Mouse (Mus musculus) CH12.LX (cell line): ENCODE measurements around the gene Dnhd1. TPM values are rescaled to one million over a fixed set of nuclear protein-coding genes. Genes with fewer than 3 reads are reported as not detected.

ENCODE experiments used
- DNase-seq: peaks from one replicate; pipeline ENCODE4 v3.0.0-alpha.2; 2013; ENCODE audit errors: extremely low read depth
- H3K27ac ChIP-seq: 2 replicates; pipeline ENCODE4 v1.5.1; 2012; ENCODE audit warnings: low read depth, mild to moderate bottlenecking, control low read depth, moderate library complexity; ENCODE audit not compliant: insufficient read depth
- H3K27me3 ChIP-seq: replicated peaks from 2 replicates; pipeline ENCODE3; 2012; ENCODE audit warnings: inconsistent platforms
- H3K36me3 ChIP-seq, 2 experiments: replicated peaks in 1 of 2; 2 replicates each; pipeline versions ENCODE3 to v1.6.1; 2012; ENCODE audit warnings: inconsistent platforms in 1 of 2, low read length in 1 of 2, mild to moderate bottlenecking in 1 of 2, mixed read lengths in 1 of 2, moderate library complexity in 1 of 2; ENCODE audit not compliant: control insufficient read depth in 1 of 2, insufficient read depth in 1 of 2
- H3K4me1 ChIP-seq, 2 experiments: 2 replicates each; pipeline ENCODE4 v1.6.1; 2012; ENCODE audit warnings: inconsistent platforms in 1 of 2, moderate library complexity in 1 of 2; ENCODE audit not compliant: insufficient read depth in 2 of 2, control insufficient read depth in 1 of 2
- H3K4me2 ChIP-seq: 2 replicates; pipeline ENCODE4 v1.6.1; 2012; ENCODE audit warnings: low read depth, mild to moderate bottlenecking, control low read depth; ENCODE audit not compliant: poor library complexity, insufficient read depth, severe bottlenecking
- H3K4me3 ChIP-seq, 3 experiments: fragments of 150-350 bp in 1 of 3; sonication (generic) in 1 of 3; replicated peaks in 1 of 3; 2 replicates each; pipeline versions ENCODE3 to v1.5.1; 2011 to 2012; ENCODE audit warnings: low read depth in 2 of 3, low read length in 2 of 3, mild to moderate bottlenecking in 2 of 3, moderate library complexity in 2 of 3, control low read depth in 1 of 3, improper control_type of control experiment in 1 of 3, inconsistent platforms in 1 of 3, mixed read lengths in 1 of 3; ENCODE audit not compliant: poor library complexity in 1 of 3
- H3K79me2 ChIP-seq: replicated peaks from 2 replicates; pipeline ENCODE4 v1.6.1; 2012; ENCODE audit warnings: mild to moderate bottlenecking, moderate library complexity; ENCODE audit not compliant: control insufficient read depth, poor library complexity, insufficient read depth, severe bottlenecking; ENCODE audit errors: extremely low read depth
- H3K9ac ChIP-seq: 2 replicates; pipeline ENCODE4 v1.6.1; 2012; ENCODE audit warnings: low read depth, mild to moderate bottlenecking, control low read depth, moderate library complexity; ENCODE audit not compliant: insufficient read depth
- H3K9me3 ChIP-seq: replicated peaks from 2 replicates; pipeline ENCODE3; 2012; ENCODE audit warnings: low read length, inconsistent platforms, mixed read lengths
- BHLHE40 ChIP-seq: IDR thresholded peaks from 2 replicates; pipeline ENCODE4 v1.6.1; 2011; ENCODE audit warnings: mild to moderate bottlenecking, low read depth, low read length, improper control_type of control experiment
- CHD1 ChIP-seq: IDR thresholded peaks from 2 replicates; pipeline ENCODE4 v1.6.1; 2012; ENCODE audit warnings: low read depth, low read length, improper control_type of control experiment, inconsistent platforms
- CHD2 ChIP-seq: IDR thresholded peaks from 2 replicates; pipeline ENCODE4 v1.6.1; 2011; ENCODE audit warnings: low read length, improper control_type of control experiment
- CTCF ChIP-seq, 2 experiments: IDR thresholded peaks in 1 of 2; conservative IDR thresholded peaks in 1 of 2; 2 replicates each; pipeline ENCODE4 v1.5.1; 2011 to 2012; ENCODE audit warnings: low read depth in 2 of 2, low read length in 2 of 2, improper control_type of control experiment in 1 of 2, inconsistent platforms in 1 of 2, mild to moderate bottlenecking in 1 of 2, moderate library complexity in 1 of 2
- ETS1 ChIP-seq: conservative IDR thresholded peaks from 2 replicates; pipeline ENCODE4 v1.6.1; 2012; ENCODE audit warnings: low read depth, mild to moderate bottlenecking, inconsistent platforms, low read length, improper control_type of control experiment, moderate library complexity
- GABPA ChIP-seq: IDR thresholded peaks from 2 replicates; pipeline ENCODE4 v1.6.1; 2012; ENCODE audit warnings: low read depth, low read length, improper control_type of control experiment, inconsistent platforms; ENCODE audit not compliant: insufficient replicate concordance
- HCFC1 ChIP-seq: IDR thresholded peaks from 2 replicates; pipeline ENCODE4 v1.6.1; 2012; ENCODE audit warnings: low read depth, mild to moderate bottlenecking, inconsistent platforms, low read length, improper control_type of control experiment
- IRF4 ChIP-seq: IDR thresholded peaks from 2 replicates; pipeline ENCODE4 v1.6.1; 2014; ENCODE audit warnings: low read depth, mild to moderate bottlenecking, inconsistent platforms, low read length, improper control_type of control experiment
- JUND ChIP-seq: conservative IDR thresholded peaks from 2 replicates; pipeline ENCODE4 v1.6.1; 2011; ENCODE audit warnings: low read depth, low read length, improper control_type of control experiment
- MXI1 ChIP-seq: IDR thresholded peaks from 2 replicates; pipeline ENCODE4 v1.6.1; 2011; ENCODE audit warnings: mild to moderate bottlenecking, low read depth, low read length, improper control_type of control experiment
- MYC ChIP-seq: IDR thresholded peaks from 2 replicates; pipeline ENCODE4 v1.6.1; 2011; ENCODE audit warnings: low read depth, mild to moderate bottlenecking, improper control_type of control experiment, low read length
- NELFE ChIP-seq: IDR thresholded peaks from 2 replicates; pipeline ENCODE4 v1.6.1; 2011; ENCODE audit warnings: low read depth, low read length, improper control_type of control experiment
- PAX5 ChIP-seq: IDR thresholded peaks from 2 replicates; pipeline ENCODE4 v1.6.1; 2012; ENCODE audit warnings: low read length, inconsistent platforms, mixed read lengths
- RAD21 ChIP-seq: IDR thresholded peaks from 2 replicates; pipeline ENCODE4 v1.6.1; 2011; ENCODE audit warnings: low read depth, mild to moderate bottlenecking, low read length, improper control_type of control experiment, moderate library complexity
- RCOR1 ChIP-seq: conservative IDR thresholded peaks from 2 replicates; pipeline ENCODE4 v1.6.1; 2012; ENCODE audit warnings: low read depth, mild to moderate bottlenecking, inconsistent platforms, low read length, improper control_type of control experiment
- SIN3A ChIP-seq: IDR thresholded peaks from 2 replicates; pipeline ENCODE4 v1.6.1; 2012; ENCODE audit warnings: low read length, improper control_type of control experiment, inconsistent platforms
- TBP ChIP-seq: conservative IDR thresholded peaks from 2 replicates; pipeline ENCODE4 v1.6.1; 2011; ENCODE audit warnings: low read depth, low read length, improper control_type of control experiment
- TCF12 ChIP-seq: IDR thresholded peaks from 2 replicates; pipeline ENCODE4 v1.6.1; 2014; ENCODE audit warnings: low read depth, mild to moderate bottlenecking, inconsistent platforms, low read length, improper control_type of control experiment
- ZC3H11A ChIP-seq: IDR thresholded peaks from 2 replicates; pipeline ENCODE4 v1.6.1; 2012; ENCODE audit warnings: low read depth, mild to moderate bottlenecking, inconsistent platforms, low read length, improper control_type of control experiment
- ZMIZ1 ChIP-seq: IDR thresholded peaks from 2 replicates; pipeline ENCODE4 v1.6.1; 2012; ENCODE audit warnings: low read depth, mild to moderate bottlenecking, inconsistent platforms, low read length, improper control_type of control experiment
- ZNF384 ChIP-seq: IDR thresholded peaks from 2 replicates; pipeline ENCODE4 v1.6.1; 2012; ENCODE audit warnings: low read depth, low read length, improper control_type of control experiment, inconsistent platforms
- dilution Hi-C: fragments of 300-500 bp; cut with MboI; formaldehyde crosslinking; loops from 2 replicates; pipeline ENCODE4 v1.14.3; 2020; ENCODE audit warnings: low sequenced_read_pairs; ENCODE audit not compliant: extremely low pct_unique_long_range_greater_than_20kb, extremely low pct_ligation_motif_present
- in situ Hi-C: fragments of 300-500 bp; cut with MboI; formaldehyde crosslinking; loops from 3 replicates; pipeline ENCODE4 v1.14.3; 2019; ENCODE audit warnings: low sequenced_read_pairs, low pct_ligation_motif_present, low pct_unique_long_range_greater_than_20kb, mixed read lengths
- polyA plus RNA-seq: library from polyadenylated mRNA; unstranded; fragments of >175 nt; gene quantifications from 2 replicates; pipeline ENCODE4 v1.2.1, GENCODE M21; 2012; ENCODE audit warnings: low read depth; ENCODE audit not compliant: insufficient read length
- total RNA-seq, 2 experiments: library from RNA; depleted of rRNA; stranded (reverse); fragments of 300-350 nt in 1 of 2; fragments of >200 nt in 1 of 2; gene quantifications; 2 replicates each; pipeline ENCODE4 v1.2.3; 2012 to 2014

The Dnhd1 gene
- total and polyA plus RNA-seq, 3 experiments: 0.08 to 0.41 (median 0.23) TPM

DNA sequence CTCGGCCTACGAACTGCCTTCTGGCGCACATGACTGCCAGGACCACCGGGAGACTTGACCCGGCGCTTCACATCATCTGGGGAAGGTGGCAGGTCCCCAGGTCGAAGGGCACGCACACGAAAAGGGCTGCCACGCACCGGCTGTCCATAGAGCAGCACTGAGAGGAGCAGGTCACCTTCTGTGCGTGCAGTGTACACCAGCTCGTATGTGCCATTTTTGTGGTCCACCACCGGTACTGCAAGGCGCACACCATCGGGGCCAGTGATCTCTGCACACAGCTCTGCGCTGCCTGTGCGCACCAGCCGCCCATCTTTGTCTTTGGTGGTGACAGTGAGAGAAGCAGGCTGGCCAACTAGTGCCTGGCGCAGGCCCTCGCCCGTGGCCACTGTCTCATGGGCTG lies 32.8 kb upstream of the Dnhd1 start:
- Histone ChIP-seq H3K36me3 (peaks cover 10 to 58% of the 10 kb centered on the region in 2 experiments), H3K4me3 (no peak overlapping the region), H3K4me2 (no peak overlapping the region), H3K27ac (no peak overlapping the region), H3K9me3 (no peaks in the 10 kb centered on the region), H3K79me2 (no peaks in the 10 kb centered on the region), H3K4me1 (peaks cover 0 to 4% of the 10 kb centered on the region in 2 experiments; a peak in 1 of 4 replicates), H3K9ac (no peak overlapping the region), H3K27me3 (no peaks in the 10 kb centered on the region)
- dilution Hi-C loops (no loop called here), in situ Hi-C loops (no loop called here)
- DNase-seq: no peak
- no peak for TF ChIP-seq RAD21
- TF ChIP-seq JUND: no peak
- no peak for TF ChIP-seq SIN3A
- TF ChIP-seq, all 38 proteins: peak for 0

DNA sequence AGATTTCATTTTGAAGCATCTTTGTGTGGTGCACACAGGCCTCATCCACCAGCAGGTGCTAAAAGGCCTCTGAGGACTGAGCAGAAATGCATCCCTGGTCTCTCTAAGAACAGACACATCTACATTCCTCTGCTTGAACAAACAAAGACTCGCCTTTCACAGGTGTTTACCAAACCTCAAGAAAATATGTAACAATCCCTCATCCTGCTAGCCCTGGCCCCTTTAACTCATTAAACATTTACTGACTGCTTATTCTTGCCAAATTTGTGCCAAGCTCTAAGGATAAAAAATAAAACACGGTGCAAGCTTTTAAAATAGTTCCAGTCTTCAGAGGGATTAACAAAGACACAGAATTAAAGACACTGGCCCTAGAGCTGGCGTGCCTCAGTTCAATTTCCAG lies 30.9 kb upstream of the Dnhd1 start:
- Histone ChIP-seq H3K9ac (no peak overlapping the region), H3K4me2 (no peak overlapping the region), H3K79me2 (no peaks in the 10 kb centered on the region), H3K4me3 (no peak overlapping the region)
- in situ Hi-C loops: no loop called here
- dilution Hi-C loops: no loop called here
- TF ChIP-seq SIN3A: no peak
- no peak for TF ChIP-seq MYC
- TF ChIP-seq CHD2: no peak
- TF ChIP-seq NELFE: no peak
- TF ChIP-seq ETS1: no peak
- TF ChIP-seq TCF12: no peak
- TF ChIP-seq ZC3H11A: no peak
- TF ChIP-seq, all 38 proteins: peak for 0
- Histone ChIP-seq H3K27me3 (no peaks in the 10 kb centered on the region), H3K36me3 (peaks cover 10 to 54% of the 10 kb centered on the region in 2 experiments), H3K4me1 (peaks cover 0 to under 1% of the 10 kb centered on the region in 2 experiments; a peak in 1 of 4 replicates), H3K27ac (no peak overlapping the region), H3K9me3 (no peaks in the 10 kb centered on the region)
- no peak for DNase-seq

DNA sequence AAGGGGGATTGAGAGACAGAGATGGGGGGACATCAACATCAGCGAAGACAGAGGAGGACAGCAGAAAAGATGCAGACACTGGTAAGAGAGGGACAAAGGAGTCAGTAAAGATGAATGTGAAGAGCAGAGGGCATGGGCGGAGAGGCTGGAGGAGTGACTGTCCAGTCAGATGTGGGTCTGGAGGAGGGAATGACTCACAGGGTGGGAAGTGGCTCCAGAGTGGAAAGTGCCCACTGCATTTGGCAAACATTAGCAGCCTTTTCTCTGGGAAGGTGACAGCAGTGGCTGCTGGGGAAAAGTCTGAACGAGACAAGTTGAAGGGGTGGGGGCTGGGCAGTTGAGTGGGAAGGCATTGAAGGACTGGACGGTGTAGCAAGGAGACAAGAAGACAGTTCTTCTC lies 29.6 kb upstream of the Dnhd1 start:
- Histone ChIP-seq H3K9me3 (no peaks in the 10 kb centered on the region), H3K27me3 (no peaks in the 10 kb centered on the region), H3K27ac (no peak overlapping the region), H3K4me1 (no peaks in the 10 kb centered on the region), H3K4me3 (no peak overlapping the region), H3K9ac (no peak overlapping the region), H3K4me2 (no peak overlapping the region), H3K36me3 (peaks cover 10 to 56% of the 10 kb centered on the region in 2 experiments), H3K79me2 (no peaks in the 10 kb centered on the region)
- no peak for TF ChIP-seq JUND
- TF ChIP-seq ZC3H11A: no peak
- no peak for TF ChIP-seq MXI1
- TF ChIP-seq CHD1: no peak
- no peak for TF ChIP-seq ZNF384
- TF ChIP-seq BHLHE40: no peak
- TF ChIP-seq MYC: no peak
- no peak for TF ChIP-seq NELFE
- TF ChIP-seq ZMIZ1: no peak
- no peak for TF ChIP-seq IRF4
- TF ChIP-seq PAX5: no peak
- TF ChIP-seq TBP: no peak
- no peak for TF ChIP-seq RCOR1
- TF ChIP-seq CTCF (conservative IDR thresholded peaks at IDR 0.05 in 1 of 2, IDR thresholded peaks at IDR 0.05 in 1 of 2; ENCODE audit: low read depth in 2 of 2, low read length in 2 of 2): no peak
- TF ChIP-seq GABPA: no peak
- no peak for TF ChIP-seq HCFC1
- dilution Hi-C loops (no loop called here), in situ Hi-C loops (no loop called here)
- DNase-seq: no peak
